Mouse (Mus musculus): ENCODE results near the gene Bivm.

DNA sequence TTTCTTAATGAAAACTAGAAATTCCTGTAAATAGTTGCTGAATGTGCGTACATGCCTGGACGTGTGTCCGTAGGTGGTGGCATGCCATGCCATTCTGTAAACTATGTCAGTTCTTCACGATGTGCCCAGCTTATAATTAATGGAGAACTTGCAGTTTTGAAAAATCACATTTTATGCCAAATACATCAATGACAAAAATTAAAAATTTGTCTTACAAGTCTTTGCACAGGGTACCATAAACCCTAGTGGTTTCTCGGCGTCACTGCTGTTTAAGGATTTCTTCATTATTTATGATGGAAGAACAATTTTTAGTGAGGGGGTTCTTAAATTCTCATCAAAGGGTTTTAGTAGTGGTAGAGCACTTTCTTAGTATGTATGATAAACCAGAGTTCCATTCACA, 29.9 kb downstream of the Bivm start:
- TF ChIP-seq CTCF (IDR thresholded peaks at IDR 0.05; ENCODE audit: control insufficient read depth, insufficient read depth, insufficient replicate concordance, low read depth, low read length) (no peak), POLR2A (IDR thresholded peaks at IDR 0.05; ENCODE audit: control insufficient read depth, low read depth, low read length) (no peak)
